Comparison of ENCODE assay signal across 8 mouse cellular contexts in genomic region chr14:118209642-118210041, GRCm38 (mm10). TPM values are rescaled to one million over a fixed set of nuclear protein-coding genes. Genes with fewer than 3 reads are reported as not detected.
DNase-seq lines count a peak whose midpoint lies in the region.
"Had no signal": no experiment of that assay in that cellular context is flagged by ENCODE, and none has a peak within 500 bp of the region (broad histone marks: within the 10 kb centered on the region; RNA-seq: fewer than 3 reads in every experiment).

No protein-coding gene starts in this region.

- DNase-seq in layer of hippocampus, adult 11-12 months (ENCODE audit: low spot score) = peak; percentile 49
- no peak for DNase-seq in layer of hippocampus, adult 9-11 months
- DNase-seq in NIH3T3 (ENCODE audit: low read depth) (peak; percentile 52), MN1 (ENCODE audit: low spot score) (no peak)
- peak; percentile 88 for DNase-seq in embryo, embryonic 11 days
- peak; percentile 48 for DNase-seq in lung, postnatal 14 days
- no peak for DNase-seq in gastrocnemius, postnatal 36 days

- intact Hi-C loops in gastrocnemius, postnatal 36 days (cut with DNase I) = loop anchor here (5.0 kb wide), 1 partner anchor 383 kb away; no protein-coding TSS in a partner anchor

RNA-seq across cellular contexts. Expression of gene Sox21, which starts 27.2 kb away (rescaled TPM):
- not detected for total RNA-seq in gastrocnemius, postnatal 36 days (2021)
- total RNA-seq: hematopoietic stem cell, adult 5-6 weeks had no signal

RNA-seq across cellular contexts. Expression of gene Gm9376, which starts 57.1 kb away (rescaled TPM):
- not detected for total RNA-seq in gastrocnemius, postnatal 36 days (2021)
- total RNA-seq: hematopoietic stem cell, adult 5-6 weeks had no signal

Comparison
In these comparisons a context has a peak if more than half of its experiments do, and no peak if none do; other contexts are left out.
1. DNase-seq: peak in layer of hippocampus, adult 11-12 months (single experiment), NIH3T3 (single experiment), embryo, embryonic 11 days (single experiment) and lung, postnatal 14 days (single experiment); none in layer of hippocampus, adult 9-11 months (single experiment), MN1 (single experiment) and gastrocnemius, postnatal 36 days (0 of 2).